In the genomic region with DNA sequence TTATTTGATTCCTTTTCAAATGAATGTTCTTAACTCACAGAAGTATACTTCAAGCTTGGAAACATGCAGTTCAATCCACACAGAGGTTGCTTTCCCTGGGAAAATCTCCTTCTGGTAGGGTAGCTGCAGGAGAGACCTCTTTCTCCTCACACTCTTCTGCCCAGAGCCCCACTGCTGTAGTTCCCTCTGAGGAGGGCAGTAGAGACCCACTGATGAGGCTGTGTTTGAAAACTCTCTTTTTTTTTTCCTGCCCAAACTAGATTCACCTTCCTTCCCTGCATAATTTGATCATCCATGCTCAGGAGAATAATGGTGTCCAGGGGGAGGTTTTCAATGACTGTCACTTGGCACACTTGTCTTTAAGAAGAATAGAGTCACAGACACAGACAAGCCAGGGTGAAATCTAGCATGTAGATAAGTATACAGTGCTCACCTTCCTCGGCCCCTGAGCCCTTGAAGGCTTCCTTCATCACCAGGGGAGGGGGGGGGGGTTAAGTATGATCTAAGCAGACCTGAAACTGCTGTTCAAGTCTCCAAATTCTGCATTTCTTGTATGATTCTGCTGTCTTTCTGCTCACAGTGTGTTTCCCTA, we compare ENCODE assay signal across 9 mouse cellular contexts.
DNase-seq lines count a peak whose midpoint lies in the region; ATAC-seq lines count a peak whose summit lies in the region.
"Had no signal": no experiment of that assay in that cellular context is flagged by ENCODE, and none has a peak within 500 bp of the region (broad histone marks: within the 10 kb centered on the region; RNA-seq: fewer than 3 reads in every experiment).

No protein-coding gene starts in this region.

- no peak overlapping the region for H3K4me3 ChIP-seq in limb, embryonic 11.5 days (ENCODE audit: low read depth, low read length)

- no peak overlapping the region for H3K27ac ChIP-seq in limb, embryonic 11.5 days (replicated peaks; ENCODE audit: low read depth, low read length)
- H3K27ac ChIP-seq: liver, embryonic 14.5 days had no signal

- WGBS in limb, embryonic 11.5 days: 75% methylated on average over 1 of the region's 1 CpGs

- no peak overlapping the region for H3K4me2 ChIP-seq in limb, embryonic 11.5 days (ENCODE audit: low read depth, severe bottlenecking)

- no peaks in the 10 kb centered on the region for H3K9me3 ChIP-seq in limb, embryonic 11.5 days (ENCODE audit: control insufficient read depth, low read length)

- ATAC-seq in frontal cortex, adult (ENCODE audit: low TSS enrichment): peak; percentile 58
- ATAC-seq in limb, embryonic 11.5 days (ENCODE audit: insufficient number of reproducible peaks, low FRiP score, low TSS enrichment, low read depth): no peak

- intact Hi-C loops in left cerebral cortex, postnatal 14 days (cut with DNase I): no loop called here

- peaks cover 5% of the 10 kb centered on the region; the same call in 1 of the 2 replicates for H3K4me1 ChIP-seq in limb, embryonic 11.5 days (ENCODE audit: control insufficient read depth, insufficient read depth, low read length)

- H3K27me3 ChIP-seq in limb, embryonic 11.5 days (ENCODE audit: control insufficient read depth, insufficient read depth, low read length): no peaks in the 10 kb centered on the region

- no peaks in the 10 kb centered on the region for H3K36me3 ChIP-seq in limb, embryonic 11.5 days (ENCODE audit: control insufficient read depth, insufficient read depth, low read length)

- DNase-seq in frontal cortex, postnatal 25 days (ENCODE audit: low spot score in 2 of 2): no peak
- peak; percentile 35 to 58 for DNase-seq in left cerebral cortex, postnatal 14 days (ENCODE audit: low spot score in 2 of 2)
- no peak for DNase-seq in left cerebral cortex, adult 8-10 months (ENCODE audit: low spot score in 2 of 2)
- peak; percentile 64 for DNase-seq in embryo, embryonic 10.5 days (ENCODE audit: low spot score)
- peak; percentile 43 for DNase-seq in limb, embryonic 11.5 days (ENCODE audit: low spot score)
- DNase-seq in spleen, postnatal 14 days (ENCODE audit: low spot score in 2 of 2): no peak
- DNase-seq in spleen, postnatal 4 days (ENCODE audit: low spot score in 2 of 2): no peak

- no peak overlapping the region for H3K9ac ChIP-seq in limb, embryonic 11.5 days (ENCODE audit: low read length)
- H3K9ac ChIP-seq: liver, embryonic 14.5 days had no signal

Comparison
In these comparisons a context has a peak if more than half of its experiments do, and no peak if none do; other contexts are left out.
1. DNase-seq: peak in left cerebral cortex, postnatal 14 days (2 of 2), embryo, embryonic 10.5 days (single experiment) and limb, embryonic 11.5 days (single experiment); none in frontal cortex, postnatal 25 days (0 of 2), left cerebral cortex, adult 8-10 months (0 of 2), spleen, postnatal 14 days (0 of 2) and spleen, postnatal 4 days (0 of 2).